Mouse (Mus musculus): ENCODE measurements around the gene Tpsab1. TPM values are rescaled to one million over a fixed set of nuclear protein-coding genes. Genes with fewer than 3 reads are reported as not detected.
A peak's percentile ranks its signal among the peaks of the same experiment; 100 is the strongest.

The Tpsab1 gene
- polyA plus RNA-seq, 1 experiment: 0.26 TPM

DNA sequence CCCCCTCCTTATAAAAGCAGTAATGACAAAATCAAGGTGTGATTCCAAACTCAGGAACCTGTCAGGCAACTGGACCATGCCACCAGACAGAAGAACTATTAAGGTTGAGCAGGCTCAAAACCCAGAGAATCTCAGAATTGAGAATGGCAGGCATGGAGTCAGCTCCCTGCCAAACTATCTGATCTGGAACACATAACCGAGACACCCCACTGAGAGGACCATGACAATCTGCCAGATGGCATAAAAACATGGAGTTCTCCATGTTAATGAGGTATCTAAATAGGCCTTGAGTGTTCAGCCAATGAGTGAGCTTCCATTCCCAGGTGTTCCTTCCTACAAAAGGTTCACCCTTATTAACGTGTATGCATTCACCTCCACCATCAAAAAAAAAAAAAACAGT is 15.9 kb upstream of the Tpsab1 start:
- Histone ChIP-seq H3K27me3 (ENCODE audit: control insufficient read depth, insufficient read depth, low read length) (no peaks in the 10 kb centered on the region), H3K27ac (ENCODE audit: control insufficient read depth, insufficient read depth, low read depth, low read length) (no peak overlapping the region), H3K4me1 (ENCODE audit: control insufficient read depth, insufficient read depth, low read length) (no peaks in the 10 kb centered on the region), H3K4me3 (ENCODE audit: control insufficient read depth, low read depth, low read length) (no peak overlapping the region), H3K36me3 (ENCODE audit: control insufficient read depth, insufficient read depth, low read length) (no peaks in the 10 kb centered on the region)
- no peak for TF ChIP-seq CTCF (IDR thresholded peaks at IDR 0.05; ENCODE audit: control insufficient read depth, insufficient read depth, insufficient replicate concordance, low read depth, low read length)
- no peak for TF ChIP-seq POLR2A (IDR thresholded peaks at IDR 0.05; ENCODE audit: control insufficient read depth, low read depth, low read length)

DNA sequence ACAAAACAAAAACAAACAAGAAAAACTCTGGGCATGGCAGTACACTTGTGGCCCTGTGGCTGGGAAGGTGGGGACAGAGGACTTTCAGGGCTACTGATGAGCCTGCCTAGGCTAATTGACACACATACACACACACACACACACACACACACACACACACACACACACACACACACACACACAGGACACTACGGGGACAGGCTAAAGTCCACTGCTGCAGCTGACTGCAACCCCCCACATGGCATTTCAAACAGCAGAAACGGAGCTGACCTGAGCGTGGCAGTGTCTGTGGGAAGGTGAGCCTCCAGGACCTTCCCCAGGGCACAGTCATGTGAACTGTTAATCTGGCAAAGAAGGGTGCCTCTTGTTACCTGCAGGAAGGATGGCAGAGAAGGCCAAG is 3.9 kb downstream of the Tpsab1 start:
- Histone ChIP-seq H3K4me1 (ENCODE audit: control insufficient read depth, insufficient read depth, low read length) (no peaks in the 10 kb centered on the region), H3K27me3 (ENCODE audit: control insufficient read depth, insufficient read depth, low read length) (no peaks in the 10 kb centered on the region), H3K4me3 (ENCODE audit: control insufficient read depth, low read depth, low read length) (no peak overlapping the region), H3K27ac (ENCODE audit: control insufficient read depth, insufficient read depth, low read depth, low read length) (no peak overlapping the region), H3K36me3 (ENCODE audit: control insufficient read depth, insufficient read depth, low read length) (no peaks in the 10 kb centered on the region)
- TF ChIP-seq POLR2A (IDR thresholded peaks at IDR 0.05; ENCODE audit: control insufficient read depth, low read depth, low read length) (no peak), CTCF (IDR thresholded peaks at IDR 0.05; ENCODE audit: control insufficient read depth, insufficient read depth, insufficient replicate concordance, low read depth, low read length) (no peak)

DNA sequence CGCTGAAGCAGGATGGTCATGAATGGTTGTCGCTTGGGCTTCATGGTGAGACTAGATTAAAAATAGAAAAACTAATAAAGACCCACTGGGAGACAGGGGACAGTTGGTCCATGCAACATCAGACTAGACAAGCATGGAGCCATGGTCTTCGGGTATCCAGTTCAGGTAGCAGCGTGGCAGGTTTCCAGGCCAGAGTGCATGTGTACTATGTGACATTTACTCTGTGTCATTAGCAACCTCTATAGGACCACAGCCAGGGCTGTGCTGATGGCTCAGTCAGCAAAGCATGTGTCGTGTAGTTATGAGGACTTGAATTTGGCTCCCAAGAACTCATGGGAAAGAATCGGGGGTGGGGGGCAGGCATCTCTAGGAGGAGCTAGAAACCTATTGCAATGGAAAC is 5.4 kb downstream of the Tpsab1 start:
- no peak overlapping the region for H3K4me3 ChIP-seq (ENCODE audit: control insufficient read depth, low read depth, low read length)
- no peaks in the 10 kb centered on the region for H3K27me3 ChIP-seq (ENCODE audit: control insufficient read depth, insufficient read depth, low read length)
- no peaks in the 10 kb centered on the region for H3K4me1 ChIP-seq (ENCODE audit: control insufficient read depth, insufficient read depth, low read length)
- no peaks in the 10 kb centered on the region for H3K36me3 ChIP-seq (ENCODE audit: control insufficient read depth, insufficient read depth, low read length)
- no peak for TF ChIP-seq CTCF (IDR thresholded peaks at IDR 0.05; ENCODE audit: control insufficient read depth, insufficient read depth, insufficient replicate concordance, low read depth, low read length)
- no peak for TF ChIP-seq POLR2A (IDR thresholded peaks at IDR 0.05; ENCODE audit: control insufficient read depth, low read depth, low read length)
- H3K27ac ChIP-seq (ENCODE audit: control insufficient read depth, insufficient read depth, low read depth, low read length): no peak overlapping the region

DNA sequence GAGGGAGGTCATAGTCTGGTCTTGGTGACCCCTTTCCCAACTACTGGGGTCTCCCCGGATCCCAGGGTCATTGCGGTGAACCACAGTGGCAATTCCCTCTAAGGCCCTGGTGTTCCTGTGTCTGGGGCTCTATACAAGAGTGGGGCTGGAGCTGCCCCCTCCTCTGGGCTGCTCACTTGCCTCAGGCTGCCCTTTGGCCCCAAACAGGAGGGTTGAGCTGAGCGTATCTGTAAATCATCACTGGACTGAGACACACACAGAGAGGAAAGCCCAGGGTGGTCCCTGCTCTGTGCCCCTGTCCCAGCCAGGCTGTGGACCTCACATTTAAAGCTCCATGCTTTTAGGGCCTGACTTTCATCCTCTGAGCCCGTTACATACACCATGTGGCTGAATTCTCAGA is 7.1 kb downstream of the Tpsab1 start:
- TF ChIP-seq CTCF (IDR thresholded peaks at IDR 0.05; ENCODE audit: control insufficient read depth, insufficient read depth, insufficient replicate concordance, low read depth, low read length) (no peak), POLR2A (IDR thresholded peaks at IDR 0.05; ENCODE audit: control insufficient read depth, low read depth, low read length) (no peak)

DNA sequence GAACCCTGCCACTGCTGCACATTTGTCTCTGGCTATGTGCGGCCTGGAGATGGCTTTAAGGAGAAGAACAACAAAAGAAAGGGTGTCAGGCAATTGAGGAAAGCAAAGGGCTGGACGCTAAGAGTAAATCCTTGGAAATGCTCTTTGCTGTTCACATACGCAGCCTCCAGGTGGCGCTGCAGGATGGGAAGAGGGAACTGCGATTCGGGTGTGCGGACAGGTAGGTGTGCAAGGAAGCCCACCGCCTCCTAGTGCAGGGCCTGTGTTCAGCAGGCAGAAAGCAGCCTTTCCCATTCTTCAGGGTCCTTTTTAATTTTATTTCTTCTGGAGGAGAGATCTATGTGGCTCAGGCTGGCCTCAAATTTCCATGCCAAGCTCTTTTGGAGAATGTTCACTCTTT is 11.4 kb downstream of the Tpsab1 start:
- no peaks in the 10 kb centered on the region for H3K36me3 ChIP-seq (ENCODE audit: control insufficient read depth, insufficient read depth, low read length)
- H3K4me1 ChIP-seq (ENCODE audit: control insufficient read depth, insufficient read depth, low read length): no peaks in the 10 kb centered on the region
- TF ChIP-seq POLR2A (IDR thresholded peaks at IDR 0.05; ENCODE audit: control insufficient read depth, low read depth, low read length): no peak
- TF ChIP-seq CTCF (IDR thresholded peaks at IDR 0.05; ENCODE audit: control insufficient read depth, insufficient read depth, insufficient replicate concordance, low read depth, low read length): peak; percentile 96; the same call in 1 of the 2 replicates
- no peaks in the 10 kb centered on the region for H3K27me3 ChIP-seq (ENCODE audit: control insufficient read depth, insufficient read depth, low read length)
- no peak overlapping the region for H3K27ac ChIP-seq (ENCODE audit: control insufficient read depth, insufficient read depth, low read depth, low read length)
- no peak overlapping the region for H3K4me3 ChIP-seq (ENCODE audit: control insufficient read depth, low read depth, low read length)

More for the DNA sequence above, 7.1 kb downstream of the Tpsab1 start:
- H3K4me3 ChIP-seq (ENCODE audit: control insufficient read depth, low read depth, low read length): no peak overlapping the region
- H3K27me3 ChIP-seq (ENCODE audit: control insufficient read depth, insufficient read depth, low read length): no peaks in the 10 kb centered on the region
- no peak overlapping the region for H3K27ac ChIP-seq (ENCODE audit: control insufficient read depth, insufficient read depth, low read depth, low read length)
- no peaks in the 10 kb centered on the region for H3K4me1 ChIP-seq (ENCODE audit: control insufficient read depth, insufficient read depth, low read length)
- no peaks in the 10 kb centered on the region for H3K36me3 ChIP-seq (ENCODE audit: control insufficient read depth, insufficient read depth, low read length)

DNA sequence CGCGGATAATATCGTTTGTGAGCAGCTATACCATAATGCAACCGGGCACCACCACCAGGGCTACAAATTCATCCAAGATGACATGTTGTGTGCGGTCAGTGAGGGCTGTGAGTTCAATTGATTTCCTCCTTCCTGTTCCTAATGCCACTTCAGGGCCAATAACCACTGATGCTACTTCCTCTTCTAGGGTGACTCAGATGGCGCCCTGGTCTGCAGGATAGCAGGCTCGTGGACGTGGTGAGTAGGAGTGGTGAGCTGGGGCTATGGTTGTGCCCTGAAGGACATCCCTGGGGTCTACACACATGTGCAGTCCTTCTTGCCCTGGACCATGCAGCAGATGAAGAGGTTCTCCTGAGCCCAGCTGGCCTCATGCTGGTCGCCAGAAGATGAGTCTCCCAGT is 13.0 kb downstream of the Tpsab1 start:
- Histone ChIP-seq H3K27me3 (ENCODE audit: control insufficient read depth, insufficient read depth, low read length) (no peaks in the 10 kb centered on the region), H3K4me3 (ENCODE audit: control insufficient read depth, low read depth, low read length) (no peak overlapping the region), H3K36me3 (ENCODE audit: control insufficient read depth, insufficient read depth, low read length) (no peaks in the 10 kb centered on the region), H3K27ac (ENCODE audit: control insufficient read depth, insufficient read depth, low read depth, low read length) (no peak overlapping the region), H3K4me1 (ENCODE audit: control insufficient read depth, insufficient read depth, low read length) (no peaks in the 10 kb centered on the region)
- TF ChIP-seq CTCF (IDR thresholded peaks at IDR 0.05; ENCODE audit: control insufficient read depth, insufficient read depth, insufficient replicate concordance, low read depth, low read length) (no peak), POLR2A (IDR thresholded peaks at IDR 0.05; ENCODE audit: control insufficient read depth, low read depth, low read length) (no peak)

DNA sequence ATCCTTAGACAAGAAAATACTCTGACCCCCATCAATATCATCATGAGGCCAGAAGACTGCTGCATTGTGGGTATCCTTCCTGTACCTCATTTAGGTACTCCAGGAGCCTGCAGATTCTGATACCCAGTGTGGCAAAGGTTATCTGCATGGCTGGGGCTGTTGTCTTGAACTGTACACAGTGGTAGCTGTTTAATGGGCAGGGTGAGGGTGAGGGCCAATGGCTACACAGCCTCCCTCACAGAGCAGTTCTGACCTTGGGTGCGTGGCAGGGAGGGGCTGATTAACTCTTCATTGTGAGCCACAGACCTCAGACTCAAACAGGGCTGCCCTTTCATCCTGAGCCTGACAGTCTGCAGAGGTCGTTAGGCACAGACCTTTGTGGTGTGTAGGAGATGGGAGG is 22.4 kb downstream of the Tpsab1 start:
- TF ChIP-seq CTCF (IDR thresholded peaks at IDR 0.05; ENCODE audit: control insufficient read depth, insufficient read depth, insufficient replicate concordance, low read depth, low read length): no peak
- no peak for TF ChIP-seq POLR2A (IDR thresholded peaks at IDR 0.05; ENCODE audit: control insufficient read depth, low read depth, low read length)
- H3K27me3 ChIP-seq (ENCODE audit: control insufficient read depth, insufficient read depth, low read length): no peaks in the 10 kb centered on the region
- H3K4me1 ChIP-seq (ENCODE audit: control insufficient read depth, insufficient read depth, low read length): no peaks in the 10 kb centered on the region
- H3K27ac ChIP-seq (ENCODE audit: control insufficient read depth, insufficient read depth, low read depth, low read length): no peak overlapping the region
- H3K36me3 ChIP-seq (ENCODE audit: control insufficient read depth, insufficient read depth, low read length): no peaks in the 10 kb centered on the region
- H3K4me3 ChIP-seq (ENCODE audit: control insufficient read depth, low read depth, low read length): no peak overlapping the region

DNA sequence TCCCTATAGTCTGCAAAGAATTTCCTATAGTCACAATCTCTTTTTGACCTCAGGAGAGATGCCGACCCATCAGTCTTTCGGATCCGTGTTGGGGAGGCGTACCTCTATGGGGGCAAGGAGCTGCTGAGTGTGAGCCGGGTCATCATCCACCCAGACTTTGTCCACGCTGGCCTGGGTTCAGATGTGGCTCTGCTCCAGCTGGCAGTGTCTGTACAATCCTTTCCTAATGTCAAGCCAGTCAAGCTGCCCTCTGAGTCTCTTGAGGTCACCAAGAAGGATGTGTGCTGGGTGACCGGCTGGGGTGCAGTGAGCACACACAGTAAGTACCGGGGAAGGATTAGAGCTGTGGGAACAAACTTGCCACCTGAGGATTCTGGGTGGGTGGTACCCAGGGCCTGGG is 24.5 kb downstream of the Tpsab1 start:
- Histone ChIP-seq H3K27ac (ENCODE audit: control insufficient read depth, insufficient read depth, low read depth, low read length) (no peak overlapping the region), H3K27me3 (ENCODE audit: control insufficient read depth, insufficient read depth, low read length) (no peaks in the 10 kb centered on the region), H3K4me1 (ENCODE audit: control insufficient read depth, insufficient read depth, low read length) (no peaks in the 10 kb centered on the region), H3K36me3 (ENCODE audit: control insufficient read depth, insufficient read depth, low read length) (no peaks in the 10 kb centered on the region), H3K4me3 (ENCODE audit: control insufficient read depth, low read depth, low read length) (no peak overlapping the region)
- no peak for TF ChIP-seq POLR2A (IDR thresholded peaks at IDR 0.05; ENCODE audit: control insufficient read depth, low read depth, low read length)
- TF ChIP-seq CTCF (IDR thresholded peaks at IDR 0.05; ENCODE audit: control insufficient read depth, insufficient read depth, insufficient replicate concordance, low read depth, low read length): no peak

Measured in testis, adult 2 months (tissue).